Mouse (Mus musculus) left cerebral cortex, postnatal 10 days (tissue): ENCODE measurements at regions not wholly inside any gene's neighbourhood (a gene's known extent, or its start where the extent isn't known, plus 50 kb on each side); places are given as distances from the start of the nearest gene placed in this dataset.
A peak's percentile ranks its signal among the peaks of the same experiment; 100 is the strongest.

Source experiments
- DNase-seq, 2 experiments: peaks; one replicate each; pipeline ENCODE4 v3.0.0; 2021 to 2022; ENCODE audit warnings: low spot score in 2 of 2, mixed read lengths in 1 of 2; ENCODE audit errors: extremely low spot score in 1 of 2
- intact Hi-C: fragments of 180-260 bp; cut with DNase I; formaldehyde crosslinking; loops from one replicate; pipeline ENCODE4 v1.15.1; 2025

DNA sequence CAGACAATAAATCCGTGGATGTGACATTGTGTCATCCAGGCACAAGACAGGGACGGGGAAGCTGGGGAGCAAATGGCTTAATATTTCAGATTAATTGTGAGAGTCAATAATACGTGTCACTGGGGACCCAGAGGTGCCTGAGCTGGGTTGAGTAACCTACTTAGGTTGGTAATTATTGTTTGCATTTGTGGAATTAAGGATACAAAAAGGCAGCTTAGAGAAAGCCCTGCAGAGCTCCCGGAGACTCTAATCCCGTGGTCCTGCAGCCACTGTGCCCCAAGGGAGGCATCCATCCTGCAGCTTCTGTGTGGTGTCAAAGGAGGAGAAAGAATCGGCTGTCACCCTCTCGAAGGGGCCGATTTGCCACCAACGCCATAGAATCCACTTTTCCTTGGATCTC lies 139.3 kb upstream of the Kazn start:
- DNase-seq: no peak
- intact Hi-C loops: no loop called here

DNA sequence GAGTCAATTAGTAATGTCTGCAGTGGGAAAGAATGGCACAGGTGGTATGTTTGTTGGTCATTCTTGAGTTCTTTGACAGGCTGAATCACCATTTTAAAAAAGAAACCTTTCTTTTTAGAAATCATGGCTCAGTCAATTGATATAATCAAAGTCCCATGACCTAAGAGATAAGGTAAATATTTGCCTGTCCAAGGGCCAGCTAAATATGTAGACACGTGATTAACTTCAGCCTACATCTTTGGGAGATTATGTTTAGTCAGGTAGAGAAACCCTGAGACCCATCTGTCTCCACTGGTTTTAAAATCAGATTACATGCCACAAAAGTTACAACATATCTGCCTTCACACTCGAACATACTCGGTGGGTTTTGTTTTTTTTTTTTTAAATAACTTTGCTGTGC lies 128.6 kb upstream of the Kazn start:
- intact Hi-C loops: no loop called here
- no peak for DNase-seq

DNA sequence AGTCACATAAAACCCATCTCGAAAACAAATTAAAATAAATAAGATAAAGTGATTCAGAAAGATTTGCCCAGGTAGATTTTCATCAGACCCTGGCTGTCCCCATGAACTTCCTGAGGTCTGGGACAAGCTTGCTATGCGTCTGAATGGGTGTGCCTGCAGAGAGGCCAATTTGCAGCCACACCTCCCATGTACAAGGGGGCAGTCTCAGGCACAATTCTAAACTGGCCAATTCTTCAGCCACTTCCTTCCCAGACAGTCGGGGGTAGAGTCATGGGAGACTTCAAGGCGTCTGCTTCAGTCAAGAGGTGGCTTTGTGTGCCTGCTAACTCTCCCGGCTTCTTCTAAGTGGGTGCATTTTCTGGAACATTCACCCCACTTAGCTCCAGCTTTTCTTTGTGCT lies 122.9 kb upstream of the Kazn start:
- intact Hi-C loops: no loop called here
- DNase-seq: no peak

DNA sequence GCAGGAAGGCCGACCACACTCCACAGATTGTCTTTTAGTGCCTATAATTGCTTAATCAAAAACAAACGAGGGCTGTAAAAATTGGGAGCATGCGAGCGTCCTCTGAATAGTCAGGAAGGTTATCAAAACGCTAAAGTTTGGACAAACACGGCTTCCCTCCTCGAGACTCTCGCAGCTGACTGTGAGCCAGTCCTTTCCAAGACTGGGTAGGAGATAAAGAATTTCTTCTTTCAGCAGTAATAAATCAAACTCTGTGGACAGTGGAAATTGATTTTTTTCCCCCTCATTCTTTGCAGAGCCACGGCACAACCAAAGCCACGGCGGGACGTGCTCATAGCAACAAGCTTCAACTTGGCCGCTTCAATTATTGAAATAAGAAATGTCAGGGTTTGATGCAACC lies 119.7 kb upstream of the Kazn start:
- intact Hi-C loops: no loop called here
- DNase-seq: no peak

DNA sequence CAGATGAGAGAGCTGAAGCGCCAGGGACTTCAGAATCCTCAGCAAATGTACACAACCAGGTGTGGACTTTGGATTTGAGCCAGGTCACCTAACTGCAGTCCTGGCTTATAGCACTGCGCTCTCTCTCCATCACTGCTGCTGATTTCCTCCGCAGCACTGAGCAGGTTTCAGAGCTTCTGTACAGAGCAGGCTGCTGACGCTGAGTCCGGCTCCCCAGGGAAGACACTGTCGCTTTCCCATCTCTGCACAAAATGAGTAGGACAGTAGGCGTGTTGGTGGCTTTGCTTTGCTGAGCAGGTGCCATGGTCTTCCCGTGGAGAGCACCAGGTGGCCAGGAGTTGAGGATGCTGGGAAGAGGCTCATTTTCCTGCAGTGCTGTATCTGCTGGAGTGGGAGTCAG lies 116.2 kb upstream of the Kazn start:
- intact Hi-C loops: no loop called here
- no peak for DNase-seq

DNA sequence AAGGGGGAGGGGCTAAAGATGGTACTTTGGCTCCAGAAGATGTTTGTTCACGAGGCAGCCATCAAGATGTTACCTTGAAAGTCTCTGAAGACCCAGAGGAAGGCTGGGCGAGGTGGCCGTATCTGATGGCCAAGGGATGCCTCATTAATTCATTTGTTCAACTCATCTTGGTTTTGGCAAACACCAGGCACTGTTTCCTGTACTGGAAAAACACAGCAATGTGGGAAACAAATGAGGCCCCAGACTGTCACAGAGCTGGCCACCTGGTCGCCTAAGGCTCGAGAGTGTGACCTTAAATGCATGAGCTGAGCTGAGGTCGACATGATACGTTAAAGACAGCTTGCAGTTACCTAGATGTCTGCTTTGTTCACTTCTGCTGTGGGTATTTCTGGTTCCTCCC lies 114.3 kb upstream of the Kazn start:
- no peak for DNase-seq
- intact Hi-C loops: no loop called here

DNA sequence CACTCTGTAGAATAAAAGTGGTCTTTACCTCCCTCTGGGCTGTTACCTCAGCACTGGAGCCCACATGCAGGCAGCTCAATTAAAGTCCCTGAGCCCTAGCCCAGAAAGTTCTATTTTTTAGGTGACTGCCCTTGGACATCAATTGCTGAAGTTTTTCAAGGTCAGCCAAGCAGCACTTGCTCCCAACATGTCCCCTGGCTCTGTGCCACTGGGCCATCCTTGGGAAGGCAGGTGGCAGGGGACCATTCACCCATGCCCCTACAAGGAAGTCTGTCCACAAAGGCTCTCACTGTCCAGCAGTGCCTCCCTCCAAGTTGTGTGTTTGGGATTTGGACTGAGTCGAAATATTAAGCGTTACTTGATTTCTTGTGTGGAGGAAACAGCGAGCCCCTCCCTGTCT lies 112.6 kb upstream of the Kazn start:
- intact Hi-C loops: no loop called here

DNA sequence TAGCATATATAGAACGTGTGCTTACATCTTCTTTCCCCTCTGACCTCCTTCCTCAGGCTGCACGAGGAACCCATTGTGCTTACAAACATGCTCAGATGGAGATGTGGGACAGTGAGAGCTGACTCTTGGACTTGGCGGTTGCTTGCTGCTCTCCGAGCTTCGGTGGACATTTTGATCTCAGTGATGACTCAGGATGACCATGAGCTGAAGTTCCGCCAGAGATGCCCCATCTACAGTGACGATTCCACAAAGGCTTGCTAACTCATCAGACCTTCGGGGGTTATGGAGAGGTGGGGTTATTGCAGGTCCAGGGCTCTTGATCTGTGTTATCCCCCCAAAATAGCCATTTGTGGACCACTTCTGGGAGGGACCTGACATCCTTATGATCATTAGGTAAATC lies 111.8 kb upstream of the Kazn start:
- intact Hi-C loops: no loop called here
- no peak for DNase-seq

More for the DNA sequence above, 112.6 kb upstream of the Kazn start:
- DNase-seq: peak in 1 of 2 experiments; percentile 45

DNA sequence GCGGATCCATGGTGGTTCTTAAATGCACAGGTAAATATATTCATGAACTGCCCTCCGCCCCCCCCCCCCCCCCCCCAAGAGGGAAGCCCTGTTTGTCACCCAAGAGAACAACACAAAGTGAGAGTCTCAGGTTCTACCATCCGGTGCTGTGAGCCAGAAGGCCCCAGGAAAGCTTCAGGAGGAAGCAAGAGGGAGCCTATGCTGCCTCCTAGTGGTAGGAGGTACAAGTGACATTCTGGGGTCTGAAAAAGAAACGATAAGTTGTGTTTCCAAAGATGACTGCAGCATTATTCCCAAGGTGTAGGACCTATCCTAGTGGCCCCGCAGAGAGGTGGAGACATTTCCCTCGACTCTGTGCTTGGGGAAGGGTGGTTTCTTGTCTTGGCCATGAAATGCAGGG lies 109.7 kb upstream of the Kazn start:
- intact Hi-C loops: no loop called here
- peak in 1 of 2 experiments; percentile 38 for DNase-seq

DNA sequence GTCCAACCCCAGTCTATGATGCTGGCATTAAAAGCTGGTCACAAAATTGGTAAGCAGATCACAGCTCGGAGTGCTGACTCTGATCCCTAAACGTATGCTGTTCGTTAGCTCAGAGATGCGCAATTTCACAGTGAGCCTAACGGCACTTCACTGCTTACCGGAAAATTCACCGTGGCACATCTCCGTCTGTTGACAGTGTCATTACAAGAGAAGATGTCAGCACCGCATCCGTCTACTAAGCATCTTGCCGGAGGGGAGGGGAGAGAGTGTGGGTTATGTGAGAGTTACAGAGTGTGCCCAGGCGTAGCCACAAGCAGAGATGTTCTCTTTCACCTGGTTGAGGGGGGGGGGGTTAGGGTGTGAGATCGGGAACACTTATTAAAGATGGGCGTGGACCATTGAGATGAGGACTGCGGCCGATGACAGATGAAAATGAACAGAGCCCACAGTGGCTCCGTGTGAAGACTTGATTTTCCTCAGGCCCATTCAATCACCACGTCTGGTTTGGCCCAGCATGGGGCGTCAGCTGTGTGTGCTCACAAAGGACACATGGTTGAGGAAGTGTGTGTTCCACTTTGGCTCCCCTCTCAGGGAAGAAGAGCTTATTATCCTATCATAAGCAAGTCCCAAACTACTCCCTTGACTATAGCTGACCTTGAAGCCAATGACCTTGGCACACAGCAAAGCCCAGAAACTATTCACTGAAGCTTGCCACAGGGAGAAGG lies 103.4 kb upstream of the Kazn start:
- intact Hi-C loops: no loop called here
- no peak for DNase-seq

DNA sequence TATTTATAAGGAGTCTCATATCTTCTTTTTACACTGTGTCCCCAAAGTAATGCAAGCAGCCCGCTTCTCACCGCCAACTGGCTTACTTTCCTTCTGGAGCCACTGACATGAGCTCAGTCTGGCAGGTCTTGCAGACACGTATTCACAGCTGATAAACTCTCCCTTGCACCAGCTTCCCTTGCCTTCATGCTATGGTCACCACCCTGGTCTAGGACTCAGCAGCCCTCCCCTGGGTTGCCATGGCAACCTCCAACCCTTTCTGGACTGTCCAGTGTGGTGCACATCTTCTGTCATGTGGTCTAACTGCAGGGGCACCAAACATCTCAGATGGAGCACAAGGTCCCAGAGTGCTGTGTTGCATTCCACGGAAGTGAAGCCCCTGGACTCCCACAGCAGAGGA lies 102.1 kb upstream of the Kazn start:
- DNase-seq: no peak
- intact Hi-C loops: no loop called here

DNA sequence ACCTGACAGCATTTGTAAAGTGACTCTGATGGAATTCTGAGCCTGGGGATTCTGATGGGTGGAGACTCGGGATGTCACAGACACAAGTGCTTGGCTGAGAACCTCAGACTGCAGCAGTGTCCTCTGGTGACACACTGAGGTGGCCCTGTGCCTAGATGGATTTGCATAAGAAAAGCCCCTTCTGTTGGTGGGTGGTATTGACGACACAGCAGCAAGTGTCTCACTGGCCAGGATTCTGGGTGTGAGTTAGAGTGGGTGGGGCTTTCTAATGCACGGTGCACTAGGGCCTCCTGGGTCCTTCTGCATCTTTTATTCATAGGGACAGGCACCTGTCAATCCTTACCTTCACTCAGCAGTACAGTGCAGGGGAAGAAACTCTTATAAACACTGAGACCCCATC lies 100.9 kb upstream of the Kazn start:
- peak in 1 of 2 experiments; percentile 37 for DNase-seq
- intact Hi-C loops: no loop called here

DNA sequence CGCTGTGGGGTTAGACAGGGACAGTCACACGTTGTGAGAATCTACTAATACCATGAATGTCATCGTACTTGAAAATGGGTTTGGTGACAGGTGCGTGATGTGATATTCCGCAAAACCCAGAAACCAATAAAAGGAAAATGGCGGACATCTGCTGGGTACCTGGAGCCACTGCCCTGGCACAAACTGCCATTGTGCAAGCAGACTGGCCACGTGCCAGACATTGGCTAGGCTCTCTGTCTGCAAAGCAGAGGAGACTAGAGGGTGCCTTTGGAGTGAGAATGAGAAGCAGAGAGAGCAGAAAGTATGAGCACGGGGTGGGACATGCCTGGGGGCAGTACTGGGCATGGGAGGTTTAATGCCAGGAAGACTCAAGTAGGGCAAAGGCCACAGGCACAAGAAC lies 98.5 kb upstream of the Kazn start:
- intact Hi-C loops: no loop called here

DNA sequence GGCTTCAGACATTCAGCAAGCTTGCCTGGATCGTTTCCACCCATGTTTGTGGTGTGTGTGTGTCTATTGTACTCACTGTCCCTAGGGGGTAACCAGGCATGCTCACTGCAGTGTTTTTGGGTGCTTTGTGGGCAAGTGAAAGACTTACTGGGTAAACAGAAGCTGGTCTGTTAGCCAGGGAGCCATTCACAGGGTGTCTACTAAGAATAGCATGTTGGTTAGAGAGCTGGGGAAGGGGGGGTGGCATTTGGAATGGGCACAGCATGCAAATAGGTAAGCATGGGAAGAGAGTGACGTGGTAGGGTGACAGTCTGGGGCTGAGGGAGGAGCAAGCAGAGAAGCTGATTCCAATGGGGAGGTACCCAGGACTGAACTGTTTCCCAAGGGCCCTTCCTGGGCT lies 97.7 kb upstream of the Kazn start:
- intact Hi-C loops: no loop called here
- no peak for DNase-seq

More for the DNA sequence above, 98.5 kb upstream of the Kazn start:
- peak in 1 of 2 experiments; percentile 61 for DNase-seq

DNA sequence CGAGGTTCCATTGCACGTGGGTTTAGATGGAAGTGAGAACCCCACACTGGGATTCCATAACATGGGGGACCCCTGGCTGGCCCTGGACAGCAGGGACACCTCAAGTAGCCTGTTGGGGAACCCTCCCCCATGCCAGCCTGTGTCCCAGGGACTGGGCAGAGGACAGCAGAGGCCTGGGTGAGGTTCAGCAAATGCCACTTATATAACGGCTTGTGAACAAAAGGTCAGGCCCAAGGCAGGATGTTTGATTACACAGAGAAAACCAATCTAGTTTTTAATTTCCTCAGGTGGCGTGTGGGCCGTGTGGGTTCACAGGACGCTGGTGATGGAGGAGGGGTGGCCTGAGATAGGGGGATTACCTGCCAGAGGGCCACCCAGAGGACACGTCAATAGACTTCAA lies 94.9 kb upstream of the Kazn start:
- intact Hi-C loops: no loop called here
- no peak for DNase-seq

DNA sequence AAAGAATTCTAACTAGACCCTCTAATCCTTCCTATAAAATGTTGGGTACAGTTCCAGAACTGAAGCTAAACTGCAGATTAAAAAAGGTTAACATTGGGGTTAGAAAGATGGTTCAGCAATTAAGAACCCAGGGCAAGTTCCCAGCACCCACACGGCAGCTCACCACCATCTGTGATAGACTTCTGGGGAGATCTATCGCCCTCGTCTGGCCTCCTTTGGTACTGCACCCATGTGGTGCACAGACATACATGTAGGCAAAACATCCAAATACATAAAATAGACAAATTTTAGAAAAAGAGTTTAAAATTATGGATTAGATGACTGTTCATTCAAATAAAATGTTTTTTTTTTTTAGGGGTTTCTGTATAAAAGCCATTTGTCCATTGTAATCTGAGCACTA lies 91.4 kb upstream of the Kazn start:
- no peak for DNase-seq
- intact Hi-C loops: no loop called here

DNA sequence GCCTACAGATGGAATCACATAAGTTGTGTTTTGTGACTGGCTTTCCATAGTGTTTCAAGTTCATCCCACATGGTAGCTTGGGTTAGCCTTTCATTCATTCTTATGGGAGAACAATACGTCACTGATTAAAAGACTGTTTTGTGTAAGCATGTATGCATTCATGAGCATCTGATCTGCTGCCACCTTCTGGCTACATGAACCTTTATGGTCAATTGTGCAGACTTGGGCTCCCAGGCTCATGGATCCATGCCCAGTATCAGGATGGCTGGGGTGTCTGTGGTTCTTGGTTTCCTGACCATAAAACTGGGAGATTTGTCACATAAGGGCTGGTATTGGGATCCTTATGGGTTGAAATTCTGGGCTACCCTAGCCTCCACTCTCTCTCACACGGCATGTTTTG lies 90.4 kb upstream of the Kazn start:
- intact Hi-C loops: no loop called here

DNA sequence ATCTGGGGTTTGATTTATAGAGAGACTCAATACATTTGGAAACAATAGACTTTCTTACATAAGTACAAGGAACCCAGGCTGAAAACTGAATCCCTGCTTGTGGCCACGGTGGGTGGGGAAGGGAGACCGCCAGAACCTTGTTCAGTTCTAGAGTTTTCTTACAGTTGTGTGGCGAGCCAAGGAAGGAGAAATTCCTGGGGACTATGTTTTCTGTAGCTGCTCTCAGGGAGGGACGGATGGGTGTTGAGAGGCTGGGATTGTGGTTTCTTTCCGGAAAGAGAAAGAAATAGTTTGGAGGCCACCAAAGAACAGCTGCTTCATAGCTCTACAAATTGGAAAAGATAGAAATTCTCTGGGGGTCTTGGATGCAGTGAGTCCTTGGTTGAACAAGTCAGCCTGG lies 87.3 kb upstream of the Kazn start:
- no peak for DNase-seq
- intact Hi-C loops: no loop called here

More for the DNA sequence above, 90.4 kb upstream of the Kazn start:
- DNase-seq: no peak

DNA sequence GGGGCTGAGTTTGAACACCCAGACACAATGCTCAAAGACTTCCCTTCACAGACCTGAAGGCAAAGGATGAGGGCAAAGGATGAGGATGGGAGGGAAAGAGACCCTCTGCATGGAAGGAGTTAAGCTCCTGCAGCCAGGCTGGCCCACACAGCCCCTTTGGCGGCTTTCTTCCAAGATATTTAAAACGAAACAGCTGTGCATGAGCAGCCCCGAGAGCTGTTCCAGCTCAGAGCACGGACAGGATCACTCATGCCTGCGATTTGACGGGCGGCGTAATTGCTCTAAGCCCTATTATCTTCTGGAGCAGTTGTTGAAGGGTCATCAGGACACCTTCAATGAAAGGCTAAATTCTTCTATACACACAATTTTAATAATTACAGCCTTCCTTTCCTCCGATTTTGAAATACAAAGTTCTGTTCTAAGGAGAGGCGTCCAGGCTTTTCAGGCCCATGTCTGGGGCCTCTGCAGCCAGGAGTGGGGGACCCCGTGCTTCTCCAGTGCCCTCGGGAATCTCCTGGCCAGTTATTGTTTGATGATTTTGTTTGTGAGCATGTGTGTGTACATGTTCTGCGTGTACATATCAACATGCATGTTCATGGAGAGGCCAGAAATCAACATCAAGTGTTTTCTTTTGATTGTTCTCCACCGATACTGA lies 82.1 kb upstream of the Kazn start:
- intact Hi-C loops: no loop called here
- no peak for DNase-seq

DNA sequence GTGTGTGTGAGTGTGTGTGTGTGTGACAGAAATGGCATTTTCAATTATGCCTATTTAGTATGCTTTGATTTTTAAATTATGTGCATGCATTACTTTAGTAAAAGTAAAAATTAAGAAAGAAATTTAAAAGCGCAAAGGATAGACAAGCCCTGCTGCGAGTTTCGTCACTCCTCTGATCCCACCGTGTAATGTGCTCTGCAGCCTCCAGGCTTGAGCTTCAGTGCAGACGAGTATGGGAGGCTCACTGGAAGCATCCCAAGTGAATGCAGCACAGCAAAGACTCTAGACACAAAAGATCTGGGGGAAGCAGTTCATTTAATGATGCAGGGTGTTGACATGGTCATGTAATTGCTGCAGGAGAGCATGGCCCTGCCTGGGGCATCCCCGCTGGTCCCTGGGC lies 71.1 kb upstream of the Kazn start:
- DNase-seq: no peak
- intact Hi-C loops: no loop called here

DNA sequence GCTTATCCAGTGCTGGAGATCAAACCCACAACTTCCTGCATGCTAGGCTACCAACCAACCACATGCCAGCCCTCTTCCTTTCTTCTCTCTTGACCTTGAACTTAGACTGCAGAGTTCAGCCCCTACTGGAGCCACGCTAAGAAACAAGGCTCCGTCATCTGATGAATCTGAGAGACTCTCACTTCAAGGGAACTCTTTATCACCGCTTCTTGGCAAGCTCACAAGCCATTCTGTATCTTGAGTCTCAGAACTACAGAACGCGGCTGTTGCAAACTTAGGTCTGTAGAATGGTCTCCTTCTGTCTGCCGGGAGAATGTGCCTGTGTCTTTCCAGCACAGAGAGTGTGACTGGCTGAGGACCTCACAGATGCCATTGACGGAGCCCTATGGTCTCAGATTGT lies 69.1 kb upstream of the Kazn start:
- intact Hi-C loops: no loop called here
- DNase-seq: no peak
